Mouse (Mus musculus) kidney, postnatal 10 days (tissue): ENCODE data around the gene Drc3.

ENCODE experiments used
- DNase-seq: peaks from one replicate; pipeline ENCODE4 v3.0.0; 2021; ENCODE audit warnings: mixed read lengths

Drc3 gene

DNA sequence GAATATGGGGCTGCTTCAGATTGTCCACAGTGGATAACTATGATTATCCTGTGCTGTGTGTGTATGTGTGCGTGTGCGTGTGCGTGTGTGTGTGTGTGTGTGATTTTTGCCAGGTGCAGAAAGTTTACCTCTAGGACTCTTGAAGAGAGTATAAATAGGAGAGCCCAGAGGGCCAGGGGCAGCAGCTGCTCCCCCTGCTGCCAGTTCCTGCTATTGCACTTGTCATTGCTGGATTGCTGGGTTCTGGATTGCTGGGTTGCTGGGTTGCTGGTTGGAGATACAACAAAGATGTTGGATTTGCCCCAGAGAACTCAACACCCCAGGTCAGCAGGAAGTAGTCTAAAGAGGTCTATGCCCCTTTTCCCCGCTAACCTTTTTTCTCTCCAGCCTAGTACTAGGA is 14.8 kb upstream of the Drc3 start:
- peak; percentile 68 for DNase-seq

DNA sequence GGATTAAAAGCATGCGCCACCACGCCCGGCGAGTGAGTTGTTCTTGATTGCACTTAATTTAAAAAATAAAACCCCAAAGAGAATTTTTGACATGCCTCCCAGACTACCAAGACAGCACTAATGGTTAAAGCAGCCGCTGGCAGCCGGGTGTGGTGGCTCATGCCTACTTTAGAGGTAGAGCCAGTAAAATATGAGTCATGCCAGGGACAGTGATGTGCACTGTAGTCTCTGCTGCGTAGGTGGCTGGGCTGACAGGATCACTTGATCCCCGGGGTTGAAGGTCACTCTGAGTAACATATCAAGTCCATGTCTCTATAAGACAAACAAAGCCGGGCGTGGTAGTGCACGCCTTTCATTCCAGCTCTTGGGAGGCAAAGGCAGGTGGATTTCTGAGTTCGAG is 13.8 kb upstream of the Drc3 start:
- DNase-seq: no peak

DNA sequence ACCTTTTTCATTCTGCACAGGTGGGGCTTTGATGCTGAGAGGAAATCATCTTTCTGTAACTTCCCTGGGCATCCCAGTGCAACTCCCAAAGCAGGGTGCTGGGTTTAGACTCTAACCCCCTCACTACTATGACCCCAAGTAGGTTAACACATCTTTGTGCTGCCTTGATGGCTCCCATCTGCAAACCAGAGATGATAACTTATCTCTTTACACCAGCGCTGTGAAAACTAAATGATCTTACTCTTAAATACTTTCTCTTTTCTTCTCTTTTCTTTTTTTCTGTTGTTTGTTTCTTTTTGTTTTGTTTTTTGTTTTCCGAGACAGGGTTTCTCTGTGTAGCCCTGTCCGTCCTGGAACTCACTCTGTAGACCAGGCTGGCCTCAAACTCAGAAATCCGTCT is 7.3 kb upstream of the Drc3 start:
- no peak for DNase-seq

DNA sequence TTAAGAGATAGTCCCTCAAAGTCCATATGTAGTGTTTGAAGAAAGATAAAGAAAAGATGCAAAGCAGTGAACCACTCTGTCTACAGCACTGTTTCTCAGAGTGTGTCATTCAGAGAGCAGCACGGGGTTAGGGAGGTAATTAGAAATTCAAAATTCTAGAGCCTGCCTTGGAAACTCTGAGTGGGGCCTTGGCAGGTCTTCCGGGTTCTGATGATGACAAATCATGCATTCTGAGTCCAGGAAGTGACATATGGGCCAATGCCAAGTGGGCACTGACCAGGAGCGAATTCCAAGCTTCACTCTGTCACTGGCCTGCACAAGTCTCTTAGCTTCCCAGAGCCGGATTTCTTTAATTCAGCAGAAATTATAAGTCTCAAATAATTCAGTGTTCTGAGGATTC is 6.6 kb upstream of the Drc3 start:
- peak; percentile 79 for DNase-seq

DNA sequence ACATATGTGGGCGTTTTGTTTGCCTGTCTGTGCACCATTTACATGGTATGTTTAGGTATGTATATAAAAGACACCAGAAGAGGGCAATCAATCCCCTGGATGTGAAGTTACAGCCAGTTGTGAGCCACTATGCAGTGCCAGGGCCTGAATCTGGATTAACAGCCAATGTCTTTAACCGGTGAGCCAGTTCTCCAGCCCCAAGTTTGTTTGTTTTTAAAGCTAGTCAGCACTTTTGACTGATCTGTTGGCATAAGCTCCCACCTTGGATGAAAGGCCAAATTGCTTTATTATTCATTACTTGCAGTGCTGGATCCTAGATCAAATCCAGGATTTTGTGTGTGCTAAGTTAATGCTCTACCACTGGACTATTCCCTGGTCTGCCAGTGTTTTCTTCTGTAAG is 1.7 kb upstream of the Drc3 start:
- DNase-seq: no peak

DNA sequence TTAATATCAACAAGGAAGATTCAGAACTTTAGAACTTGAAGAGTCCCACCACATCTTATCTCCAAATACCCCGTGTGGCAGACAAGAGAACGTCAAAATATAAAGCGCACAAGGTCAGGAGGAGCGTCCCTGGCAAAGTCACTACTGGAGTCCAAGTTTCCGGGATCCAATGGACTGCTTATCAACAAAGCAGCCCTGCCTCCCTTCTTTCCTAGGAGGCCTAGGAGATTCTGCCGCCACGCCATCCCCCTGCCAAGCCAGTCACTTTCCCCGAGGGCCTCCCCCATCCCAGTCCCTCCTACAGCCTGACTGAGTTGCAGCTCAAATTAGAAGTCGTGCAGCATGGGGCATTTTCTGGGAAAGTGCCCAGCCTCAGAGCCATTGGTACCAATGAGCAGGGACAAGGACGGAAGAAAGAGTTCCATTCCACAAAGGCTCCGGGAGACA is 1.2 kb upstream of the Drc3 start:
- DNase-seq: peak; percentile 45

DNA sequence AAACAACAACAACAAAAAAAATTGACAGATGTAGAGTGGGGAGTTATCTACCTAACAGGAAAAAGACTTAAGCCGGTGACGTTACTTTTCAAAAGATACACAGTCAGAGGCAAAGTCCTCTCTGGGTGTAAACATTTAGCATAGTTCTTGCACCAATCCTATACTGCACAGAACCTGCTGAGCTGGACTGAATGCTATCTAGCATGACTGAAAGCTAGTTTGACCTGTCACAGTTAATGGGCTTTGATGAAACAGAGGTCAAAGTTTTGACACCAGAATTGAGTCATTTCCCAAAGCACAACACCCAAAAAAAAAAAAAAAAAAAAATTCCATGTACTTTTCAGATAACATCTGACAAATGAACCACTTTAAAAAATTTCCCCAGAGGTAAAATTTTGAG is 2.8 kb downstream of the Drc3 start:
- DNase-seq: no peak

DNA sequence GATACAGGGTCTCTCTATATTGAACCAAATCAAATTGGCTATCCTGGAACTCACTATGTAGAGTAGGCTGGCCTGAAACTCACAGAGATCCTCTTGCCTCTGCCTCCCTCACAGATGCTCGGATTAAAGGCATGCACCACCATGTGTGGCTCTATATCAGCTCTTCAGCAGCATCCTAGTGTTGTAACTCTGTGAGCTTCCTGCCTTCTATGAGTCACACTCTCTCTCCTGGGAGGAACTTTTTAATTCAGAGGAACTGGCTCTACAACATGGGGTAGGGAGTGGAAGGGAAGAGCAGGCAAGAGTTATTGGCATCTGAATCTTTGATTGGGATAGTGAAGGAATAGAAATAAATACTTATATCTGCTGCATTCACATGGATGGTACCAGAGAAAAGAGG is 4.0 kb downstream of the Drc3 start:
- no peak for DNase-seq

DNA sequence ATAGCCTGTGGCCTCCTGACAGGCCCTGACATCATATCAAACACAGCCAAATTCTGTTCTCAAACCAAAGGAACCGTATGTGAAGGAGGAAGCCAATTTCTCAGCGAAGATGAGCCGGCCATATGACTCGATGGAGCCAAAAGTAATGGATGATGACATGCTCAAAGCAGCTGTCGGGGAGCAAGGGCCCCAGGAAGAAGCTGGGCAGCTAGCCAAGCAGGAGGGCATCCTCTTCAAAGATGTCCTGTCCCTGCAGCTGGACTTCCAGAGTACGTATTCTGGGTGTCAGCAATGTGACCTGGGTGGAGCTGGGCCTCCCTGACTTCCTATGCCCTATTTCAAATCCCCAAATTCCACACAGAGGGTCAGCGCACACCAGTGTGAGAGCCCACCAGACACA is 5.4 kb downstream of the Drc3 start:
- DNase-seq: peak; percentile 32

DNA sequence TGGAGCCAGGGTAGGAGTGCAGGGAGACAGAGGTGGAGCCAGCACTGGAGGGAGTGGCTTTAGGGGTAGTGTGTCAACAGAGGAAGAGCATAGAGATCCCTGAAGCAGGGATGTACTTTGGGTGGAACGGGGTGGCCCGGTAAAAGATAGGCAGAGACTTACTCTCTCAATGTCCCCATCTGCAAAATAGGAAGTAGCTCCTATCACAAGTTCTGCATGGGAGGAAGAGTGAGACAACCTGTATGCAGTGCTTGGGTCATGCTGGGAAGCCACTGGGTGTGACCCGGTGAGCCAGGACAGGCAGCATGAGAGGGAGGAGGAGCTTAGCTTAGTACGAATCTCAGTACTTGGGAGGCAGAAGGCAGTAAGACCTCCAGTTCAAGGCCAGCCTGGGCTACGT is 6.0 kb downstream of the Drc3 start:
- DNase-seq: no peak

DNA sequence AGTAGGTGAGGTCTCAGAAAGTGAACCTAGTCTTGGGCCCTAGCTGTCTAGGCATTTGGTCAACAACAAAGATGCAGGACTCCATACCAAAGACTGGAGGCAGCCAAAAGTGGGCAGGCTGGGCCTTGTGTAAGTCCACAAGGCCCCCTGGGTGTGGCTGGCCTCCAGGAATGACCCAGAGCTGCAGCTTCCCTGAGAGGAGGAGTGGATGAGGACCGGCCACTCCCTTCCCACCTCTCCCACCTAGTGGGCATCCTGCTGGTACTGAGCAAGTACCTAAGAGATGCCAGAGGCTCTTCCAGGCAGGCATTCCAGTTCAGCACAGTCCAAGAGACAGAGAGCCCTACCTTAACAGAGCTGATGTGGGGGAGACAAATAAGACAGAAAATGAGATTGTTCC is 6.8 kb downstream of the Drc3 start:
- no peak for DNase-seq

DNA sequence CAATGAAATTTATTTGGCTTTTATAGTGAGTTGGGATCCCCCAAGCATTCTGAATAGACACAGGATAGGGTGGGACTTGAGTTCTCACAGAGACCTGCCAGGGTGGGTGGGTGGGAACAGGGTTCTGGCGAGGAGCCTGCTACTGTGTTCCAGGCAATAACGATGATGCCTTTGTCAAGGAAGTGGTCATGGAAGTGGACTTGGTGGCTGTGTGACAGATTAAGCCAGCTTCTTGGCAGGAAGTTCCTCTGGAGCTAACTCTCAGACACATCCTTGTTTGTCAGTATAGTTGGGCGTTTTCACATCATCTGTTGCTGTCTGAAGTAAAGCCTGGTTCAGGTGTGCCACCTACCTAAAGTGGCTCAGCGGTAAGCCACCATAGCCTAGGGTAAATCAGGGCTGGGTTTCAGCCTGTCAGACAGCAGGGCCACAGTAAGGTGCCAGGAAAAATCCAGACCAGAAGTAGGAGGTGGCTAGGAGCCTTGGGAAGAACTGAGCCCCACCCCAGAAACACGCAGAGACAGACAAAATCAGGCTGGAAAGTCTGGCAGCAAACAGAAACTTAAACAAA is 7.6 kb downstream of the Drc3 start:
- peak; percentile 32 for DNase-seq

DNA sequence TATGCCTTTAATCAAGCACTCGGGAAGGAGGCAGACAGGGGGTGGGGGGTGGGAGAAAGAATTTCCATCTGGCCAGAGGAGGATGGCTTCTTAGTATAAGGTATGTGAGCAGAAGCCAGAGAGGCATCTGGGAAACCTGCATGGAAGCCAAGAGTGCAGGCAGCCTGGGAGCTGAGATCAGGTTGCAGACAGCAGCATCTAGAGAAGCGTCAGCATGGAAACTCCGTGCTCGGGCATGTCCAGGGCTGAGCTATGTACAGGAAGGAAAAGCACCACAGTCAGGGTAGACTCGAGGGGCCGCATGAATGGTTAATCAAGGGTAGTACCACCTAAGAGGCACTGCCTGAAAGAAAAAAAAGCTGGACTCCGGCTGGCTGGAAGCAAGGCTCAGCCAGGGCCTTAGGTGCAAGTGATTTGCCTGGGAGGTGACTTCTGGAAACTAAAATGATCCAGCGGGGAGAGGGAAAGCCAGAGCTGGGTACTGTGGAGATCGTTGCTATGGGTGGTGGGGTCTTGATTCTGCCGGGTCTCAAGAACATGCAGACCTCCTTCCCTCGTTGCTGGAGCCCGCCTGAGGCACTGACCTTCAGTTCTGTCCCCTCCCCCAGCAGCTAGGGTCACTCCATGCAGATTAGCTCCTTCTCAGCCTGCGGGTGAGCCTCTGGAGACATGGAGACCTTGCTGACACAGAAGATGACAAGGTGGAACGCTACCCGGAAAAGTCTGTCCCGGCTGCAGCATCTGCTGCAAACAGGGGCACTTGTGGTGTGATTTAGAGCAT is 13.3 kb downstream of the Drc3 start:
- DNase-seq: no peak

DNA sequence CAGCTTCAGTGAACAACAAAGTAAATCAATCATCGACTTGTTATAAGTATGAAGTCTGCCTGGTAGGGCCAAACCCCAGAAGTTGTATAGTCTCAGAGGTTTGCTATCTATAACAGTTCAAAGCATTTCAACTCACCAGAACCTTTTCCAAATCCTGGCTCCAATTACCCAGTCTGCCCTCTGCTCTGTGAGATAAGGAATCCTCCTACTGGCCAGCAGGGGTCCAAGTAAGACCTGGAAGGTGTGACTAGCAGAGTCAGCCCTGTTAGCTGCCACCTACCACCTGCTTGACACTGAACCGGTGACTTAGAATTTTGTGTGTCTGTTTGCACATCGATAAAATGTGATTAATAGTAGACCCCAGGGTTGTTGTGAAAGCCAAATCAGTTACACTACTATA is 14.1 kb downstream of the Drc3 start:
- no peak for DNase-seq

DNA sequence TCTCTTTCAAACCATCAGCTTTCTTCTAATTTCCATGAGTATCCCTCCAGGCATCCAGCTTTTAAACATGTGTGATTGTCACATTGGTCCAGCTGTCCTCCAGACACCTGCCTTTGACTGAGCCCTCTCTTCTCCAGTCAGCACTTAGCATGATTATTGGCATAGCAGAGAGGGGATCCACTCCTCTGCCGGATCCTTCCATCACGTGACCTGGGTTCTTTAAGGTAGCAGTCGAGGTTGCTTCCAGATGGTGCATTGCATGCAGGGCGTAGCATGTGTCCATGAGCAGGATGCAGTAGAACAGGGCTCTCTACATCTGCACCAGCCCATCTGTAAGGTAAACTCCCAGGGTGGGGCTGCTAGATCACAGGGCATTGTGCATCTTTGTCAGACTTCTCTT is 15.8 kb downstream of the Drc3 start:
- no peak for DNase-seq

DNA sequence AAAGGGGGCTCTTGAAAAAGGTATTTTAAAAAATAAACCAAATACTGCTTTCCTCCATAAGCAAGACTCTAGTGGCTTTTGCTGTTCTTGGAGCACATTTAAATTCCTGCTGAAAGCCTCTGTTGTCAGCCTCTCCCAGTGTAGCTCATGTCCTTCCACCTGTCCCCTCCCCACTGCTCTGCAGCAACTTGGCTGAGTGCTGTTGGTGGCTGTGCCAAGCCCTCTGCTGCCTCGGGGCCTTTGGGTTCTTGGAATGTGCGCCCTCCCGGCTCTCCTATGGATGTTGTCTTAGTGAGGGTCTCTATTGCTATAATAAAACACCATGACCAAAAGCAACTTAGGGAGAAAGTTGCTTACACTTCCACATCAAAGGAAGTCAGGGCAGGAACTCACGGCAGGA is 16.3 kb downstream of the Drc3 start:
- no peak for DNase-seq

DNA sequence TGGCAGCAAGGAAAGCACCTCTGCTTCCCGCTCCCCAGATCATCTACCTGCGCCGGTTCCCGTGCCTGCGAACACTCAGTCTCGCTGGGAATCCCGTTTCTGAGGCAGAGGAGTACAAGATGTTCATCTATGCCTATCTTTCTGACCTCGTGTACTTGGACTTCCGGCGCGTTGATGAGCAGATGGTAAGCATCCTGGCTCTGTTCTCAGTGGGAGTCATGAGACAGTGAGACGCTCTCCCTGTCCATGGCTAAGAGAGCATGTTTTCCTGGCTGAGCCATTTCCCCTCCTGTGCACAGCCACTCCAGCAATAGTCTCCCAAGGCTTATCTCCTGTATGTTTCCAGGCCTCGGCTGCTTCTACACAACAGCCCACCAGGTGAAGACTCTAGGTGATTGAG is 17.3 kb downstream of the Drc3 start:
- DNase-seq: no peak

DNA sequence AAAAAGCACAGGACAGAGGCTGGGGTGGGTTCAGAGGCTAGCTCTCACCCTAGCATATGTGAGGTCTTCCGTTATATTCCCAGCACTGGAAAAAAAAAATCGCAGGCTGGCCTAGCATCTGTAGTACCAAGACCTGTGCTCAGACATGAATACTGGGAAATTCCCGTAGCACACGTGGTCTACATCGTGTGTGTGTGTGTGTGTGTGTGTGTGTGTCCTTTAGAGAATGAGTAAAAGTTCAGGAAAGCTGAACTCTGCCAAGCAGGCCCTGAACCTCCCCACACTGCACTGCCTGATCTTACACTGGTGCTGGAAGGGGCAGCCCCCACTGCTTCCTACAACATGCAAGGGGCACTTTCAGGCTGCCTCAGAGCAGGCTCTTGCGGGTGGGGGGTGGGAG is 21.4 kb downstream of the Drc3 start:
- no peak for DNase-seq

DNA sequence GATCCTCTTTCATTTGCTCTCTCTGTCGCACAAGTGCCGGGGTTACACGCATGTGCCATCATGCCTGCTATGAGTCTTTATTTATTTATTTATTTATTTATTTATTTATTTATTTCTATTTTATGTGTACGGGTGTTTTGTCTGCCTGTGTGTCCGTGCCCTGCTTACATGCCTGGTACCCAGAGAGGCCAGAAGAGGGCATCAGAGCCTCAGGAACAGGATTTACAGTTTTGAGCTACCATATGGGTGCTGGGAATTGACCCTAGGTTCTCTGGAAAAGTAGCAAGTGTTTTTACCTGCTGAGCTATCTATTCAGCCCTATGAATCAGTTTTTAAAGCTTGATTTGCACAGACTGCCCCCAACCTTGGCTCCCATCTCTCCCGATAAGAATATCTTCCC is 30.4 kb downstream of the Drc3 start:
- DNase-seq: no peak

DNA sequence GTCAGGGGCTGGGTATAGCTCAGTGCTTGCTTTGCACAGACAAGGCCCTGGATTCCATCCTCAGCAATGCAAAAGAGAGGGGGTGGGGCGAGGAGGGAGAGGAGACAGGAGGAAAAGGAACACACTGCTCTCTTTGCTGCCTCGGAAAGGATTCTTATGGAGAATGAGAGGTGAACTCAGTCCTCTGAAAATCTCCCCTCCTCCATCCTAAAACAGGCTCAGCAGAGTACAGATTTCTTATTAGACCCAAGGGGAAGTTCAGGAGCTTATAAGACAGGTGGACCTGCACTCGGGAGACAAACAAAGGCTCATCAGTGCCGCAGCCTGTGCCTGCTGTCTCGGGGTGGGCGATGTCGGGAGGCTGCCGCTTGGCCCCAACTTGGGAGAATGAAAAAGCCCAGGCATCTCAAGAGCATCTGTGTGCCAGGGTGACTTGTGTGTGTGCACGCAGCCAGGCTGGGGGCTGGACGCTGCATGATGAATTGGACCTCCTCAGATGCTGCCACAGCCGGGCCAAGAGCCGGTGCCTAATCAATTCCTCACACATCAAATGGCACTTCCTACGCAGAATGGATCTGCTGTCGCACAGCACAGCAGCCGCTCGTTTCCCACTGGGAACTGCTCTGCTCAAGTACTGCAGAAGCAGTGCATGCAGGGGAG is 31.8 kb downstream of the Drc3 start:
- DNase-seq: no peak

DNA sequence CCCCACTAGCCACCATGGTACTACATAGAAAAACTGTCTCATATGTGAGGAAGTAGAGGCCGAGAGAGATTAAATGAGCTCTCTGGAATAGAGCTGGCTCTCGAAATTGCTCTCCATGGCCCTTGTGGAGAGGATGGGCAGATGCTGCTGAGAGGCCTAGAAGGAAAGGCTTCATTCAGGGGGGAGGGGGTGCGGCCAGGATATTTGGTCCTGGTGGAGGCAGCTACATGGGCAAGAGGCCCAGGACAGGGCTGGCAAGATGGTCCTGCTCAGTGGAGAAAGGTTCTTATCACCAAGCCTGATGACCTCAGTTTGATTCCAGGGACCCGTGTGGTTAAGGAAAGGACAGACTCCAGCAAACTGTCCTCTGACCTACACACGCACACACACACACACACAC is 32.8 kb downstream of the Drc3 start:
- no peak for DNase-seq

DNA sequence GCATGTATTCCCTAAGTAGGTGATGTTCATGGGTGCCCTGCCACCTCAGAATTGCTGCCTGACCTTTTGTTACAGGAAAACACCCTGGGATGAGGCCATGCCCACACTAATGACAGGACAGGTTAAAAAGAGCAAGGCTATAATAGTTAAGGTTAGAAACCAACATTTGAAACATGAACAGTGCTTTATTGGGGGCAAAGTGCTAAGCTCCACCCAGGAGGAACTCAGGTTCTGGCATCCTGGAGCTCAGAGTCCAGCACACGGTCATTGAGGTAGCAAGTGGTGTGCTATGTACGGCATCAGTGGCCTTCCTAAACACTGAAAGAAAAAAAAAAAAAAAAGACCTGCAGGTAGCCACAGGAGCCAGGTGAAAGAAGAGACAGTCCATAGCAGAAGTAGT is 34.8 kb downstream of the Drc3 start:
- no peak for DNase-seq

DNA sequence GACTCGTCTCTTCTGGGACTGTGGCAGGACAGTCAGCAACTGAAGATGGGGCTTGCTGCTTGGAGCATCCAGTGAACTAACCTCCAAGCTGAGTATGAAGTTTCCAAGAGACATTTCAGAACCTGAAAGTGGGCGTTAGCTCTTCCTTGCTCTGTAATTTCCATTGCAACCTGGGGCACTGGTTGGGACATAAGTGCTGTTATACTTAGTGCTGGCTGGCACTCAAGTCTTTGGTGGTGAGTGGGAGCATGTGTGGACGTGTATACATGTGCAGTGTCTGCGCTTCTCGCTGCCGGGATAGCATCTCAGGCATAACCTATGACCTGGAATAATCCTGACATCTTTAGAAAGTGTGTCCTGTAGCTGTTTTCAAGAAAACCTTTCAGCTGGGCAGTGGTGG is 38.2 kb downstream of the Drc3 start:
- no peak for DNase-seq

DNA sequence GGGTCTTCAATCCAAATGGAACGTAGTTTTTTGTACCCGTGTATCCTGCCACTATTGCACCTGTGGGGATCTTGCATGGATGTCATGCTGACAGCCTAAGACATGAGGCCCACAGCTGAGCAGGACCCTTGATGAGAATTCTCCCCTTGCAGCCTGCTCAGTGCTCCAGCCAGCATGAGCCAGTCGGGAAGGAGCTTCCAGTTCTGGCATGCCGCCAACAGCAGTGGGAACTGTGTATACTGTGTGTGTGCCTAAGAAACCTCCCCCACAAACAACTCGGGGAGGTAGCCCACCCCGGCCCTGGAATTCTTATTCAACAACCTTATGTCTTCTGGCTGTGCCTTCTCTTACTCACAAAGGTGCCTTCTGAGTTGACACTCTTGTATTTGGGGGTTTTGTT is 43.4 kb downstream of the Drc3 start:
- DNase-seq: peak; percentile 60

DNA sequence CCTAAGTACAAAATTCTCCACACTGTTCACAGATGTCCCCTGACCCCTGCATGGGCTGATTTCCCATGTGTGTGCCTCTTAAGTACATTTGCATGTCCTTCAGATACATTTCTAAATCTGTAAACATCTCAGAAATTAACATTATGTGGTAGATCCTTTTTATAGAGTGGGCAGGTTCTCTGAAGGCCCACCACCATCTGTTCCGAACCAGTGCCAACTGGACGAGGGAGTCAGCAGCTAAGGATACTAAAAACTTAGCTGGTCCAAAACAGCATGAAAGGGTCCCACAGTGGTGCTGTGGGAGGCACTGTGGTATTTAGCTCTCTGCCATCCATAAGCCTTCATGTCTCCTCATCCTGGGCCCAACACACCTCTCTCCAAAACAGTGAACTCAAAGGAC is 44.0 kb downstream of the Drc3 start:
- no peak for DNase-seq
